Mouse (Mus musculus) stomach, embryonic 16.5 days (tissue): ENCODE measurements around the gene Cntnap5a. TPM values are rescaled to one million over a fixed set of nuclear protein-coding genes. Genes with fewer than 3 reads are reported as not detected.

Experiments
- ATAC-seq: fragments of 200-750 bp; cut with Nextera tagmentation; 2 replicates; pipeline ENCODE4 v1.8.0; 2017; ENCODE audit warnings: moderate number of reproducible peaks, moderate TSS enrichment; ENCODE audit not compliant: insufficient read depth, low FRiP score
- H3K27ac ChIP-seq: fragments of 300-500 bp; sonication (generic); 2 replicates; pipeline ENCODE4 v1.5.1; 2014; ENCODE audit warnings: low read length
- H3K27me3 ChIP-seq: fragments of 300-500 bp; sonication (generic); 2 replicates; pipeline ENCODE4 v1.6.1; 2014; ENCODE audit warnings: low read length, control low read depth, mixed read lengths; ENCODE audit not compliant: control insufficient read depth, insufficient read depth
- H3K36me3 ChIP-seq: fragments of 300-500 bp; sonication (generic); 2 replicates; pipeline ENCODE4 v1.6.1; 2014; ENCODE audit warnings: low read length; ENCODE audit not compliant: control insufficient read depth, insufficient read depth
- H3K4me1 ChIP-seq: fragments of 300-500 bp; sonication (generic); 2 replicates; pipeline ENCODE4 v1.6.1; 2014; ENCODE audit warnings: low read length, control low read depth, mixed read lengths; ENCODE audit not compliant: control insufficient read depth, insufficient read depth
- H3K4me2 ChIP-seq: fragments of 300-500 bp; sonication (generic); 2 replicates; pipeline ENCODE4 v1.6.1; 2014; ENCODE audit warnings: low read depth, low read length, mixed read lengths
- H3K4me3 ChIP-seq: fragments of 300-500 bp; sonication (generic); replicated peaks from 2 replicates; pipeline ENCODE4 v1.5.1; 2014; ENCODE audit warnings: mild to moderate bottlenecking, low read length
- H3K9ac ChIP-seq: fragments of 300-500 bp; sonication (generic); 2 replicates; pipeline ENCODE4 v1.6.1; 2014; ENCODE audit warnings: low read length
- H3K9me3 ChIP-seq: fragments of 300-500 bp; sonication (generic); replicated peaks from 2 replicates; pipeline ENCODE4 v1.6.1; 2016; ENCODE audit warnings: low read length, control low read depth; ENCODE audit not compliant: control insufficient read depth
- WGBS: fragments of 180-500 bp; shearing (Covaris S2); extraction: QIAGEN DNeasy Blood & Tissue Kit; methylation state at CpG from one replicate; pipeline ENCODE4 v1.1.7; 2014; 5-methylcytosine and 5-hydroxymethylcytosine counted together
- microRNA-seq: library from miRNA; unstranded; fragments of <30 nt; microRNA quantifications from one replicate; pipeline ENCODE4, GENCODE M21; 2016
- polyA plus RNA-seq: library from polyadenylated mRNA; unstranded; fragments of >200 nt; fragmentation: Nextera tagmentation; extraction: Ambion mirVana; gene quantifications from 2 replicates; pipeline ENCODE4 v1.2.1, GENCODE M21; 2015

Gene Cntnap5a
- polyA plus RNA-seq, 1 experiment from 2014 or later: 0.17 TPM

DNA sequence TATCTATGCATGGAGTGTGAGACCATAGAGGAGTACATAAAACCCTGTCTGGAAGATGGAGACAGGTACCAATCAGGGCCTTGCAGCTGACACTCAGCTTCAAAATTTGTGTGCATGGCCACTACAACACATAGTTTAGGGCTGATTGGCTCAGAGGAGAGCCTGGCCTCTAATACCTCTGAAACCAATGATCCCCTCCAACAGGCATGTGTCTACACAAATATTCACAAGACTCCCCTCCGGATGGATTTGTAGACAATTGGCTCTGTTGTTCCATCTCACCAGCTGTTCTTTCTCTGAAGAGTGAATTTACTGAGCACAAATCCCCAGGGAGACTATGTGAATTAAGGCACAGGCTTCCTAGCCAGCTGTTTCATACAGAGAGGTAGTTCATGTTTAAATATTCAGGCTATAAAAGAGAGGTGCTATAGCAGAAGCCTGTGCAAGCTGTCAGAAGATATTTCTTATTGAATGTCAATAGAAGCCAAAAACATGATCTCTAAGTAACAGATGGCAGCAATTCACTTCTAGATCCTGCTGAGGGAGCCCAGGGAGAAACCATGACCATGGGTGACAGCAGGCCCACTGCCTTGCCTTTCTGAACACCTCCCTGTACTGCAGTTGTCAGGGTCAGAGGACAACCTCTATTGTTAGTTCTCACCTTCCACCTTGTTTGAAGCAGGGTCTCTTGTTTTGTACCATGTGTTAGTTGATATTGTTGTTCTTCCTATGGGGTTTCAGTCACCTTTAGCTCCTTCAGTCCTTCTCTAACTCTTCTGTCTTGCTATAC is 804.4 kb downstream of the Cntnap5a start:
- WGBS: 39% methylated on average over 1 of the region's 1 CpGs
- Histone ChIP-seq H3K4me3 (no peak overlapping the region), H3K36me3 (no peaks in the 10 kb centered on the region), H3K9ac (no peak overlapping the region), H3K27ac (no peak overlapping the region), H3K4me1 (no peaks in the 10 kb centered on the region), H3K4me2 (no peak overlapping the region), H3K9me3 (no peaks in the 10 kb centered on the region), H3K27me3 (no peaks in the 10 kb centered on the region)
- ATAC-seq: no peak

GRCm38 (mm10) chr1:116577969-116578666 is 893.6 kb downstream of the Cntnap5a start:
- no peak for ATAC-seq
- no peak overlapping the region for H3K27ac ChIP-seq
- no peaks in the 10 kb centered on the region for H3K27me3 ChIP-seq
- H3K4me1 ChIP-seq: no peaks in the 10 kb centered on the region
- H3K9me3 ChIP-seq: no peaks in the 10 kb centered on the region
- 56% methylated on average over 4 of the region's 4 CpGs for WGBS
- no peak overlapping the region for H3K4me3 ChIP-seq
- no peak overlapping the region for H3K4me2 ChIP-seq
- H3K9ac ChIP-seq: no peak overlapping the region
- no peaks in the 10 kb centered on the region for H3K36me3 ChIP-seq

DNA sequence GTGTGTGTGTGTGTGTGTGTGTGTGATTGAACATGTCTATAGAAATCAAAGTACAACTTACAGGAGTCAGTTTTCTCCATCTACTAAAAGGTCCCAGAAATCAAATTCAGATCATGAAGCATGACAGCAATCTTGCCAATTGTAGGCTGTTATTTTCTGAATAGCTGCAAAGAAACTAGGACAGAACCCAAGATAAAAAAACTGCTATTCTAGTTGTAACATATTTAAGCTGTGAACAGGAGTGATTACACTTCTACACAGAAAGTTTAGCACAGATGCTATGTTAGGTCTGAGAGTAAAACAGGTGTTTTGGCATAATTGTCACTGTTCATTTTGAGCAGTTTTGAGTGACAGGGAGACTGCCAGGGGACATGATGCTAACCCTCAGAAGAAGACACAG is 931.7 kb downstream of the Cntnap5a start:
- Histone ChIP-seq H3K4me1 (no peaks in the 10 kb centered on the region), H3K9ac (no peak overlapping the region), H3K4me3 (no peak overlapping the region), H3K36me3 (no peaks in the 10 kb centered on the region), H3K9me3 (no peaks in the 10 kb centered on the region), H3K27ac (no peak overlapping the region), H3K4me2 (no peak overlapping the region), H3K27me3 (no peaks in the 10 kb centered on the region)
- no peak for ATAC-seq

Small RNAs within 50 kb of the gene (microRNA-seq; reads per million reads assigned to microRNA genes)
- gene Gm23393: not detected
